Mouse (Mus musculus) kidney, adult 9 months (tissue): ENCODE measurements at regions not wholly inside any gene's neighbourhood (a gene's known extent, or its start where the extent isn't known, plus 50 kb on each side); places are given as distances from the start of the nearest gene placed in this dataset.

Experiments
- DNase-seq: peaks from one replicate; pipeline ENCODE4 v3.0.0; 2022

- DNase-seq: no peak
Observed at GRCm38 (mm10) chrX:38710660-38711264, 61.7 kb upstream of the 6030498E09Rik start.

GRCm38 (mm10) chrX:38711442-38712258, 60.8 kb upstream of the 6030498E09Rik start:
- peak; percentile 4 for DNase-seq
